Mouse (Mus musculus) neural tube, embryonic 11.5 days (tissue): ENCODE results near the gene Ankrd39. TPM values are rescaled to one million over a fixed set of nuclear protein-coding genes. Genes with fewer than 3 reads are reported as not detected.
A peak's percentile ranks its signal among the peaks of the same experiment; 100 is the strongest.

Experiments
- ATAC-seq: fragments of 200-750 bp; cut with Nextera tagmentation; 2 replicates; pipeline ENCODE4 v1.8.0; 2017; ENCODE audit warnings: moderate number of reproducible peaks, mild to moderate bottlenecking, moderate TSS enrichment, moderate library complexity; ENCODE audit not compliant: insufficient read depth, low FRiP score, low TSS enrichment
- DNase-seq: peaks from one replicate; pipeline ENCODE4 v3.0.0-alpha.2; 2015; ENCODE audit warnings: low spot score
- H3K27ac ChIP-seq: fragments of 300-500 bp; sonication (generic); 2 replicates; pipeline ENCODE4 v1.5.1; 2014; ENCODE audit warnings: low read depth, mild to moderate bottlenecking, low read length
- H3K27me3 ChIP-seq: fragments of 300-500 bp; sonication (generic); 2 replicates; pipeline ENCODE4 v1.6.1; 2014; ENCODE audit warnings: mild to moderate bottlenecking, low read length, mixed read lengths; ENCODE audit not compliant: control insufficient read depth, insufficient read depth
- H3K36me3 ChIP-seq: fragments of 300-500 bp; sonication (generic); 2 replicates; pipeline ENCODE4 v1.6.1; 2014; ENCODE audit warnings: mild to moderate bottlenecking, low read length, moderate library complexity, mixed read lengths; ENCODE audit not compliant: control insufficient read depth, insufficient read depth
- H3K4me1 ChIP-seq: fragments of 300-500 bp; sonication (generic); 2 replicates; pipeline ENCODE4 v1.6.1; 2014; ENCODE audit warnings: low read length, mixed read lengths; ENCODE audit not compliant: control insufficient read depth, insufficient read depth
- H3K4me2 ChIP-seq: fragments of 300-500 bp; sonication (generic); 2 replicates; pipeline ENCODE4 v1.6.1; 2014; ENCODE audit warnings: low read depth, mild to moderate bottlenecking, moderate library complexity
- H3K4me3 ChIP-seq: fragments of 300-500 bp; sonication (generic); 2 replicates; pipeline ENCODE4 v1.5.1; 2014; ENCODE audit warnings: low read depth, low read length
- H3K9ac ChIP-seq: fragments of 300-500 bp; sonication (generic); 2 replicates; pipeline ENCODE4 v1.6.1; 2014; ENCODE audit warnings: mild to moderate bottlenecking, low read length
- H3K9me3 ChIP-seq: fragments of 300-500 bp; sonication (generic); 2 replicates; pipeline ENCODE4 v1.6.1; 2016; ENCODE audit warnings: low read length; ENCODE audit not compliant: control insufficient read depth
- WGBS: fragments of 180-500 bp; shearing (Covaris S2); extraction: QIAGEN DNeasy Blood & Tissue Kit; methylation state at CpG from one replicate; pipeline ENCODE4 v1.1.7; 2014; 5-methylcytosine and 5-hydroxymethylcytosine counted together
- polyA plus RNA-seq: library from polyadenylated mRNA; unstranded; fragments of >200 nt; fragmentation: Nextera tagmentation; extraction: Ambion mirVana; gene quantifications from 2 replicates; pipeline ENCODE4 v1.2.1, GENCODE M21; 2014

Ankrd39 gene
- polyA plus RNA-seq, 1 experiment from 2014 or later: 16.2 TPM

DNA sequence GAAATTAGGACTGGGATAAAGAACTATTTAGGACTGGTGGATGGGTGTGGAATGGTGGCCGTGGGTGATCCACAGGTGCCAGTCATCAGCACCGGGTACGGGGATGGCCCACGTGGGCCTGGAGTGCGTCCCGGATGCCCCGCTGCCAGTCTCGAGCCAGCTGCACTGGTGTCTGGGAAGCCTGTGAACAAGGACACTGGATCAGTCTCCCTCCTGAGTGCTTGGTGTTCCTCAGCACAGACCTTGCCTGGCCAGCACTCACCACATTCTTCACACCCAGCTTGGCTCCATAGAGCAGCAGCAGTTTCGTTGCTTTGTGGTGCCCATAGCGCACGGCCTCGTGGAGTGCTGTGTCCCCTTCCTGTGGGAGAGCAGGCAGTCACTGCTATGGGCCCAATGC, 15.8 kb downstream of the Ankrd39 start:
- no peak for ATAC-seq
- Histone ChIP-seq H3K27ac (no peak overlapping the region), H3K4me3 (no peak overlapping the region), H3K4me1 (no peaks in the 10 kb centered on the region), H3K27me3 (no peaks in the 10 kb centered on the region), H3K9ac (no peak overlapping the region), H3K9me3 (no peaks in the 10 kb centered on the region), H3K36me3 (no peaks in the 10 kb centered on the region), H3K4me2 (no peak overlapping the region)
- no peak for DNase-seq
- 93% methylated on average over 12 of the region's 12 CpGs for WGBS

- Histone ChIP-seq H3K4me3 (no peak overlapping the region), H3K9me3 (no peaks in the 10 kb centered on the region), H3K27me3 (no peaks in the 10 kb centered on the region), H3K4me1 (no peaks in the 10 kb centered on the region), H3K4me2 (no peak overlapping the region), H3K9ac (no peak overlapping the region), H3K36me3 (no peaks in the 10 kb centered on the region), H3K27ac (no peak overlapping the region)
- WGBS: 90% methylated on average over 7 of the region's 7 CpGs
- DNase-seq (no peak), ATAC-seq (no peak)
These were observed 16.3 kb downstream of the Ankrd39 start for GRCm38 (mm10) chr1:36530962-36531361.

DNA sequence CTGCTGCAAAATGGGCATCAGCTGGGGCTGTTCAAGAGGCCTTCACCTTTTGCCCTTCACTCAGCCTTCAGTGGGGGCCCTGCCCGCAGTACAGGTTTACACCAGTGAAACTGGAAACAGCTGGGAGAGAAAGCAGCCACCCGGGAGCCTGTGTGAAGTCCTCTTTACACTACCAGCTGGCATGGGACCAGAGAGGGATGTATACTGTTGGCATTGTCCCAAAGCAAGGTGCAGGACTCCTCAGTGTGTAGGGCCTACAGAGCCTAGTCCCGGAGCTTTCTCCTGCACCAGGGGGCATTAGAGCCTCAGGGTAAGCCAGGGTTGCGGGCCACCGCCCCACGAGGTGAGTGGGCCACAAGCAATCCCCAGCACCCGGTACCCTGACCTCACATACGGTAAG, 16.8 kb downstream of the Ankrd39 start:
- 89% methylated on average over 8 of the region's 8 CpGs for WGBS

GRCm38 (mm10) chr1:36529875-36530274, 17.4 kb downstream of the Ankrd39 start:
- H3K27ac ChIP-seq: no peak overlapping the region
- H3K36me3 ChIP-seq: no peaks in the 10 kb centered on the region
- no peak for DNase-seq
- H3K4me1 ChIP-seq: no peaks in the 10 kb centered on the region
- H3K9ac ChIP-seq: no peak overlapping the region
- no peak overlapping the region for H3K4me2 ChIP-seq
- no peak for ATAC-seq
- H3K4me3 ChIP-seq: no peak overlapping the region
- no peaks in the 10 kb centered on the region for H3K27me3 ChIP-seq
- 93% methylated on average over 4 of the region's 4 CpGs for whole genome bisulfite sequencing
- no peaks in the 10 kb centered on the region for H3K9me3 ChIP-seq

More for the DNA sequence above, 16.8 kb downstream of the Ankrd39 start:
- Histone ChIP-seq H3K36me3 (no peaks in the 10 kb centered on the region), H3K9me3 (no peaks in the 10 kb centered on the region), H3K4me3 (no peak overlapping the region), H3K27ac (no peak overlapping the region), H3K4me1 (no peaks in the 10 kb centered on the region), H3K9ac (no peak overlapping the region), H3K4me2 (no peak overlapping the region), H3K27me3 (no peaks in the 10 kb centered on the region)
- no peak for ATAC-seq
- no peak for DNase-seq

DNA sequence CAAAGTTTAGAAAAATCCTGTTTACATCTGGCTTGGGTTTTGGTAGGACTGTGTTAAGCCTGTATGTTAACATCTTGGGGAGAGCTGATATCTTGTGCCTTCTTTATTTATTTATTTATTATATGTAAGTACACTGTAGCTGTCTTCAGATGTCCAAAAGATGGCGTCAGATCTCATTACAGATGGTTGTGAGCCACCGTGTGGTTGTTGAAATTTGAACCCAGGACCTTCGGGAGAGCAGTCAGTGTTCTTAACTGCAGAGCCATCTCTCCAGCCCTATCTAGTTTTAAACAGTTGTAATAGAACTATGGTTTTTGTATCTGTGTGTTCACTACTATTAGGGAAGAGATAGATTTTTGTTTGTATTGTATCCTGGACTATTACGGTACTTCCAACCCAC, 18.0 kb downstream of the Ankrd39 start:
- Histone ChIP-seq H3K27ac (no peak overlapping the region), H3K9me3 (no peaks in the 10 kb centered on the region), H3K4me3 (no peak overlapping the region), H3K9ac (no peak overlapping the region), H3K27me3 (no peaks in the 10 kb centered on the region), H3K36me3 (no peaks in the 10 kb centered on the region), H3K4me2 (no peak overlapping the region), H3K4me1 (no peaks in the 10 kb centered on the region)
- ATAC-seq (no peak), DNase-seq (no peak)
- WGBS: 91% methylated on average over 4 of the region's 4 CpGs

GRCm38 (mm10) chr1:36528351-36528750, 18.9 kb downstream of the Ankrd39 start:
- no peak overlapping the region for H3K4me3 ChIP-seq
- no peaks in the 10 kb centered on the region for H3K27me3 ChIP-seq
- no peaks in the 10 kb centered on the region for H3K4me1 ChIP-seq
- H3K4me2 ChIP-seq: no peak overlapping the region
- H3K9ac ChIP-seq: no peak overlapping the region
- H3K9me3 ChIP-seq: no peaks in the 10 kb centered on the region
- H3K36me3 ChIP-seq: no peaks in the 10 kb centered on the region; the same call in 1 of the 2 replicates
- WGBS: 53% methylated on average over 1 of the region's 1 CpGs
- ATAC-seq: peak; percentile 51; the same call in 1 of the 2 replicates
- 0 out of 2 replicates have a peak overlapping the region, but pooled peaks have one; percentile 46 for H3K27ac ChIP-seq
- no peak for DNase-seq

DNA sequence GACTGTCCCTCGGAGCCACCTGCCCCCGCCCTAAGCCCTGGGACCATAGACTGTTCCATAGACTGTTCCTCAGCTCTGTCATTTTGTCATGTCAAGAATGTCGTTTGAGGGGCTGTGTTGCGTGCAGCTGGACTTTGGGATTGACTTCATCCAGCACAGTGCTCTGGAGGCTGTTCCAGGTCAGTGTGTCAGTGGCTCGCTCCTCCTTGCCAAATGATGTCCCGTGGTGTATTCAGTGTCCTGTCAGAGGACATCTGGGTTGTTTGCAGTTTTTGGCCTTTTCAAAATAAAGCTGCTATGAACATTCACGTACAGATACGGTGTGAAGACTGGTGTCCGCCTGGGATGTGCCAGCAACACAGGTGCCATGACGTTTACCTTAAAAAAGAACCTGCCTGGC, 20.3 kb downstream of the Ankrd39 start:
- Histone ChIP-seq H3K4me1 (no peaks in the 10 kb centered on the region), H3K27ac (no peak overlapping the region), H3K9ac (no peak overlapping the region), H3K36me3 (peaks cover 2% of the 10 kb centered on the region; the same call in 1 of the 2 replicates), H3K4me3 (no peak overlapping the region), H3K4me2 (no peak overlapping the region), H3K9me3 (no peaks in the 10 kb centered on the region), H3K27me3 (no peaks in the 10 kb centered on the region)
- 94% methylated on average over 10 of the region's 10 CpGs for WGBS
- no peak for ATAC-seq
- DNase-seq: no peak

- H3K27me3 ChIP-seq: no peaks in the 10 kb centered on the region
- H3K9ac ChIP-seq: no peak overlapping the region
- H3K4me1 ChIP-seq: no peaks in the 10 kb centered on the region
- no peak overlapping the region for H3K4me2 ChIP-seq
- ATAC-seq: no peak
- WGBS: 92% methylated on average over 12 of the region's 12 CpGs
- H3K4me3 ChIP-seq: no peak overlapping the region
- no peak overlapping the region for H3K27ac ChIP-seq
- no peaks in the 10 kb centered on the region for H3K9me3 ChIP-seq
- peaks cover 8% of the 10 kb centered on the region for H3K36me3 ChIP-seq
- no peak for DNase-seq
These were observed 21.5 kb downstream of the Ankrd39 start for GRCm38 (mm10) chr1:36525774-36526173.

DNA sequence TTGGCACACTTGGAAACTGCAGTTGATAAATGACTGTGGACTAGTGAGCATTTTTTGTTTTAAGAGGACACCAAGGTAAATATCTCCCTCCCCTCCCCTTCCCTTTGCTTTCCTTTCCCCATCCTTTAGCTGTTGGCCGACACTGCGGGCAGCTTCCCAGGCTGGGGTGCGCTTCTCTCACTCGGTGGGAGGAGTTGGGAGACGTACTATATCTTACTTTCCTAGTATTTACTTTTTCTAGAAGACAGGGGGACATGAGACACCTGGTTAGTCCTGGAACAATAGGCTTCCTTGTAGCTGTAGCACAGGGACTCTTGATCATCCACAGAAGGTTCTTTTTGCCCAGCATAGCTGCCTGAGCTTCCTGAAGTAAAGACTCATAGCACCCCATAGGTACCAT, 23.2 kb downstream of the Ankrd39 start:
- peaks cover 12% of the 10 kb centered on the region for H3K36me3 ChIP-seq
- H3K9ac ChIP-seq: no peak overlapping the region
- H3K4me3 ChIP-seq: no peak overlapping the region
- H3K4me2 ChIP-seq: no peak overlapping the region
- DNase-seq (no peak), ATAC-seq (no peak)
- WGBS: 94% methylated on average over 5 of the region's 5 CpGs
- no peaks in the 10 kb centered on the region for H3K9me3 ChIP-seq
- H3K4me1 ChIP-seq: no peaks in the 10 kb centered on the region
- H3K27ac ChIP-seq: no peak overlapping the region
- H3K27me3 ChIP-seq: no peaks in the 10 kb centered on the region
